ENCODE assay signal across 16 mouse cellular contexts in the genomic region with DNA sequence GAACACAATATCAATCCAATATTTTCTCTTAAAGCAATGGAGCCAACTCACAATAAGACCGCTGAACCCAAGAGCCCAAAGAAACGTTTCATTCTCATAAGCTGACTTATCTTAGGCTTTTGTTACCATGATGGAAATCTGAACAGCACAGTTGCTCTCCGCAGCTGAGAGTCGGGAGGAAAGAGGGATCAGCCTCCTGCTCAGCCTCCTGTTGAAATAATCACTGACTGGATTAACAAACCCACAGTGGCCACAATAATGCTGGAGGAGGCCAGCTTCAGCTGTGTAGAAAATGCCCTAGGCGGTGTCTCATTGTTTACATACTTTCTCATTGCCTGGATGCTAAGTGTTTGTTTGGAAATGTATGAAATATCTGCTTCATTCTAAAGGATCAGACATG.
A peak's percentile ranks its signal among the peaks of the same experiment; 100 is the strongest.
DNase-seq lines count a peak whose midpoint lies in the region; ATAC-seq and TF ChIP-seq lines count a peak whose summit lies in the region.
"Had no signal": no experiment of that assay in that cellular context is flagged by ENCODE, and none has a peak within 500 bp of the region (broad histone marks: within the 10 kb centered on the region; RNA-seq: fewer than 3 reads in every experiment).

No protein-coding gene starts in this region.

- TF ChIP-seq CTCF in layer of hippocampus, adult 2 months (conservative IDR thresholded peaks at IDR 0.05) = no peak

- H3K4me2 ChIP-seq in myocyte (ENCODE audit: low read depth) = no peak overlapping the region
- H3K4me2 ChIP-seq: forebrain, embryonic 12.5 days; heart, embryonic 12.5 days had no signal

- H3K27me3 ChIP-seq in myocyte (ENCODE audit: control insufficient read depth, insufficient read depth, insufficient read length) = no peaks in the 10 kb centered on the region
- H3K27me3 ChIP-seq: CH12.LX; forebrain, embryonic 12.5 days had no signal

- no peak for ATAC-seq in erythroblast, adult 5-6 weeks (replicated peaks; ENCODE audit: low FRiP score, poor library complexity, severe bottlenecking)
- ATAC-seq: forebrain, embryonic 16.5 days; hindbrain, embryonic 16.5 days had no signal

- TF ChIP-seq POLR2A in myocyte (IDR thresholded peaks at IDR 0.05; ENCODE audit: insufficient read length, low read depth) = no peak

- H3K79me2 ChIP-seq in myocyte (ENCODE audit: control insufficient read depth, insufficient read depth) = no peaks in the 10 kb centered on the region

- no peak overlapping the region for H3K4me3 ChIP-seq in layer of hippocampus, adult 2 months
- H3K4me3 ChIP-seq in myocyte = no peak overlapping the region
- H3K4me3 ChIP-seq: forebrain, embryonic 12.5 days; heart, embryonic 12.5 days had no signal

- H3ac ChIP-seq in myocyte (ENCODE audit: control insufficient read depth, insufficient read length) = no peak overlapping the region

- no peak overlapping the region for H3K27ac ChIP-seq in layer of hippocampus, adult 2 months
- H3K27ac ChIP-seq: forebrain, embryonic 12.5 days had no signal

- DNase-seq in layer of hippocampus, adult 9-11 months = peak; percentile 11
- DNase-seq in layer of hippocampus, adult 2 months (ENCODE audit: low spot score in 2 of 2) = no peak
- peak; percentile 28 for DNase-seq in retina, postnatal 1 day
- no peak for DNase-seq in retina, embryonic 14.5 days (ENCODE audit: low spot score)
- DNase-seq: adrenal gland, adult 2 months; adrenal gland, postnatal 25 days; cerebellum, adult 2 months; cerebellum, postnatal 10 days; gastrocnemius, postnatal 14 days had no signal

- no peaks in the 10 kb centered on the region for H3K36me3 ChIP-seq in myocyte (ENCODE audit: control insufficient read depth, insufficient read depth)
- H3K36me3 ChIP-seq: forebrain, embryonic 12.5 days; heart, embryonic 12.5 days had no signal

TF ChIP-seq in myocyte, 11 proteins besides CTCF, POLR2A, EP300 and RAD21:
- TF ChIP-seq TCF12 (IDR thresholded peaks at IDR 0.05; ENCODE audit: insufficient read depth, poor library complexity, severe bottlenecking) = no peak
- no peak for TF ChIP-seq TCF3 (IDR thresholded peaks at IDR 0.05; ENCODE audit: insufficient read length, low read depth)
- TF ChIP-seq MYOG (IDR thresholded peaks at IDR 0.05; ENCODE audit: control insufficient read depth in 1 of 3, insufficient read depth in 1 of 3, insufficient read length in 2 of 3, low read depth in 2 of 3) = peak in 2 of 3 experiments; percentile 13 to 25
TF ChIP-seq in myocyte: peak in this region for 1.

Comparison
In these comparisons a context has a peak if more than half of its experiments do, and no peak if none do; other contexts are left out.
1. DNase-seq: peak in layer of hippocampus, adult 9-11 months (single experiment) and retina, postnatal 1 day (single experiment); none in layer of hippocampus, adult 2 months (0 of 2) and retina, embryonic 14.5 days (single experiment).